Mouse (Mus musculus): ENCODE results near the gene Rbms2. TPM values are rescaled to one million over a fixed set of nuclear protein-coding genes. Genes with fewer than 3 reads are reported as not detected.
"Not testable (repeated sequence)": the region's sequence is repeated elsewhere in the genome, so short reads cannot be mapped to it uniquely, and the experiment has no call there.

Gene Rbms2
- total RNA-seq, 2 experiments from 2014 or later, result 79.3 to 82.2 TPM

DNA sequence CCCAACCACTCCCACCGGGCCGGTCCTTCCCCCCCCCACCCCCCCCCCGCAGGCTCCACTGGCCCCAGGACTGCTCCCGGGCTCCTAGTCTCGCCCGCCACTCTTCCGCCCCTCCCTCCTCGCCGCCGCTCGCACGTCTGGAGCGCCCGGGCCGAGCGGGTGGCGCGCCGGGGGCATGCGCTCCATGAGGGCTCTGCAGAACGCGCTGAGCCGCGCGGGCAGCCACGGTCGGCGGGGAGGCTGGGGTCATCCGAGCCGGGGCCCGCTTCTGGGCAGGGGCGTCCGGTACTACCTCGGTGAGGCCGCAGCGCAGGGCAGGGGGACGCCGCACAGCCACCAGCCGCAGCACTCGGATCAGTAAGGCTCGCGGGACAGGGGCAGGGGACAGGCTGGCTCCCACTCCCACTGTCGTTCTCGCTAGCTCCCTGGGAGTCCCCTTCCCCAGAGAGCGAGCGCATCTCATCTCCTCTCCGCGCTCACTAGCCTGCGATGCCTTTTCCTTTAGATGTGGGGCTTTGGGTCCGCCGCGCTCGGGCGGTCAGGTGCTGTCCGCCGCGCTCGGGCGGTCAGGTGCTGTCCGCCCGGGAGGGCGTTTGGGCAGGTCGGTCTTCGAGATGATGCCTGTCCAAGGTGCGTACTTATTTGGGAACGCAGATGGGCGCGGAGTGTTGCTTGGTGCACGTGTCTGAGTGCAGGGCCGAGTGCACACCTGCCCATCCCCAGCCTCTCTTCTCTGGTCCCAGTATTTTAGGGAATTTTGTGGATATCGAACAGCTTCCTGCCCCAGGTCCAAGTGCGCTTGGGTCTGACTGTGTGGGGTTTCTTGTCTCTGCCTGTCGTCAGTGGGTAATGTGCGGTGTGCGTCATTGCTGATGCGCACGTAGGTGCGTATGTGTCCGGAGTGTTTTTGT lies 14.7 kb upstream of the Rbms2 start:
- peak in 1 of 2 experiments; percentile 74 for DNase-seq
- intact Hi-C loops (cut with DNase I), result no loop called here

DNA sequence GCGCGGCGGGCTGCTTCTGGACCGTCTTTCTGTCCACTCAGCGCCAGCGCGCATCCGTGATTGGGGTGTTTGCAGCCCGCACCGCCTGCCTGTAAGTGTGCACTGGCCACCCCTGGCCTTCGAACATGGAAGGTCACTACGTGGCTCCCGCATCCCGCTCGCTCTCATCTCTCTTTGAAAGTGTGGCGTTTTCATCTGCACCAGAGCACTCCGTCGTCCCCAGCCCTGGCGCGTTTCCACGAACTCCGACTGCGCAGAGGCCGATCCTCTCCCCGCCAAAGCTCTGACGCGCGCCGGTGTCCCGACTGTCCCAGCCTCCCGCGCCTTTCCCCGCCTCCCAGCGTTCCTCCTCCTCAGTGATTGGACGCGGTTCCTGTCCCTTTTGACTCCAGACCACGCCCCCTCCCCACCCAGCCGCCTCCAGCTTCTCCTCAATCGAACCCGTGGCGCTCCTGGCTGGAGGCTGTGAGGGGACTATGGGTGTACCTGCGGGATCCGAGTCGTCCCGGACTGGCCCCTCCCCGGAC lies 14.0 kb upstream of the Rbms2 start, which contains the start of gene Gls2:
Gene Gls2, plus strand, starts transcription at position 434 of the 527 bp plus-strand sequence.
- DNase-seq, result peak; percentile 97 to 98
- intact Hi-C loops (cut with DNase I), result no loop called here

DNA sequence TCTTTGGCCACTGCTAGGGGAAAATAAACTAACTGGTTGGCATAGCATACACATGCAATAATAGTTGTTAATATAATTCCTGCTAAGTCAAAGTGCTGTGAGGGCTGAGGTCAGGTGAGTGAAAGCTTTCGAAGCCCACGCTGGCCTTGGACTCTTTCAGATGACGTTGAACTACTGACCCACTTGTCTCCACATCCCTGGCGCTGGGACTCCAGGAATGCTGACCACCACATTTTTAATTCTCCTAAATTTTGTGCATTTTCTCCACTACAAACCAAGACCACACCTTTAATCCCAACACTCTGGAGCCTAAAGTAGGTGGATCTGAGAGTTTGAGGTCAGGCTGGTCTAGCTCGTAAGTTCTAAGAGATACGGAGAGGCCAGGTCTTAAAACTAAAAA lies 13.0 kb upstream of the Rbms2 start:
- no peak for DNase-seq
- intact Hi-C loops (cut with DNase I), result no loop called here

DNA sequence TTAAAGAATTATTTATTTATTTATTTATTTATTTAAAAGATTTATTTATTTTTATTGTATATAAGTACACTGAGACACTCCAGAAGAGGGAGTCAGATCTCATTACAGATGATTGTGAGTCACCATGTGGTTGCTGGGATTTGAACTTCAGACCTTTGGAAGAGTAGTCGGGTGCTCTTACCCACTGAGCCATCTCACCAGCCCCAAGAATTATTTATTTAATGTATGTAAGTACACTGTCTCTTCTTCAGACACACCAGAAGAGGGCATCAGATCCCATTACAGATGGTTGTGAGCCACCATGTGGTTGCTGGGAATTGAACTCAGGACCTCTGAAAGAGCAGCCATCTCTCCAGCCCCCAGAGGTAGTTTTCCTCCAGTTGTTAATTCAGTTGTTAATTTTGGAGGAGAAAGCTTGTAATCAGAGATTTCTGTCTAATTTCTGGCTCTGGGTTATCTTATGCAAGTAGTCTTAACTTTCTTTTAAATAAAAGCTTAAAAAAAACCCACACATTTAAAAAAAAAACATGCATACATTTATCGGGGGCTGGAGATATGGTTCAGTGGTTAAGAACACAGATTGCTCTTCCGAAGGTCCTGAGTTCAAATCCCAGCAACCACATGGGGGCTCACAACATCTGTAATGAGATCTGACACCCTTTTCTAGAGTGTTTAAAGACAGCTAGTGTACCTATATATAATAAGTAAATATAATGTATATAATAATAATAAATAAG lies 12.1 kb upstream of the Rbms2 start:
- DNase-seq; intact Hi-C loops (cut with DNase I): not testable (repeated sequence)

DNA sequence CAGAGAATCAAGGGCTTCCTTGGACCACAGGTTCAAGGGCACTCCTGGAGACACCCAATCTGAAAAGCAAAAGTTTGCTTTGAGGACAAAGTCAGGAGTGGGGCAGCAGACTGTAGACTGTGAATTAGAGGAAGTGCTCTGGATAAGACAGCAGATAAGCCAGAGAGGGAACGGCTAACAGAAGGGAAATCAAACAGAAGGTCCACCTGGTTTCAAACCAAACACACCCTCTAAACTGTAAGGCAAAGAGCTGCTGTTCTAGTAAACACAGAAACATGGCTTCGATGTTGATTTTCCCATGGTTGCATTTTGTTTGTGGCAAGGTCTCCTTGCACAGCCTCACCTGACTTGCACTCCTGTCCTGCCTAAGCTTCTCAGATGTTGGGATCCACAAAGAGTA lies 11.4 kb upstream of the Rbms2 start:
- intact Hi-C loops (cut with DNase I), result no loop called here
- no peak for DNase-seq

DNA sequence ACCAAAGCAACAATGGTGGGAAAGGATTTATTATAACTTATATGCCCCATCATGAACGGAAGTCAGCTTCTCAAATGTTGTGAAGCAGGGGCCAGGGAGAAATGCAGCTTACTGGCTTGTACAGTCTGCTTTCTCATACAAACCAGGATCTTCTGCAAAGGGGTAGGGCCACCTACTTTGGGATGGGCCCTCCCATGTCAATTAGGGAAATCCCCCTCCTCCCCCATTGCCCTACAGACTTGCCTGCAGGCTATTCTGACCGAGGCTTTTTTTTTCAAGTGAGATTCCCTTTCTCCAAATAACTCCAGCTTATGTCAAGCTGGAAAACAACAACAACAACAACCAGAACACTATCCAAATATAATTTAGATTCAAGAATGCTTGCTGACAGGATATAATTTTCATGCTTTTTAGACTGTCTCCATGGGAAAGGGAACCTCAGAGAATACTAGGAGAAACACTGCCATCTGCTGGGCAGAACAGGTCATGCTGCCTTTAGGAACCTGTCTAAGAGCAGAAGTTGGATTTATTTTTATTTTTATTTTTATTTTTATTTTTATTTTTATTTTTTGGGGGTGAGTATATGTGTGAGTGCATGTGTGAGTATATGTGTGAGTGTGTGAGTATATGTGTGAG lies 8.3 kb upstream of the Rbms2 start:
- DNase-seq, result peak; percentile 76 to 86
- intact Hi-C loops (cut with DNase I), result loop anchor here (5.0 kb wide), 2 partner anchors 151 to 231 kb away; partner anchors contain the start of gene Naca

DNA sequence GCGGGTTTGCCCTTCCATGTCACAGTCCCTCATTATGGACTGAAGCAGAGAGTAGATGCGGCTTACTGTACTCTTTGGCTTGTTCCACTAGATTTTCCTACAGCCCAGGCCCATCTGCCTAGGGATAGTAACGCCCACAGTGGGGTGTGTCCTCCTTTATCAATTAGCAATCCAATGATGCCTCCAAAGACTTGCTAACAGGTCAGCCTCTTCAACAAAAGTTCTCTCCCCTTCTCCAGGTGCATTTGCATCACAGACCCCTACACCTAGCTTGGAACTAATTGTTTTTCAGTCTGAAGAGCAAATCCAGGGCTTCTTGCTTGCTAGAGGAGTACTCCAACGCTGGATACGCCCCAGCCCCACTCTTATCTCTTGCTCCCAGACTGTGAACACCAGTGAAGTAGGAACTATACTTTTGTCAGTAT lies 7.1 kb upstream of the Rbms2 start:
- DNase-seq, result no peak
- intact Hi-C loops (cut with DNase I), result loop anchor here (2.0 to 5.0 kb wide), 3 partner anchors 96 to 230 kb away; partner anchors contain the start of genes Baz2a and Naca

DNA sequence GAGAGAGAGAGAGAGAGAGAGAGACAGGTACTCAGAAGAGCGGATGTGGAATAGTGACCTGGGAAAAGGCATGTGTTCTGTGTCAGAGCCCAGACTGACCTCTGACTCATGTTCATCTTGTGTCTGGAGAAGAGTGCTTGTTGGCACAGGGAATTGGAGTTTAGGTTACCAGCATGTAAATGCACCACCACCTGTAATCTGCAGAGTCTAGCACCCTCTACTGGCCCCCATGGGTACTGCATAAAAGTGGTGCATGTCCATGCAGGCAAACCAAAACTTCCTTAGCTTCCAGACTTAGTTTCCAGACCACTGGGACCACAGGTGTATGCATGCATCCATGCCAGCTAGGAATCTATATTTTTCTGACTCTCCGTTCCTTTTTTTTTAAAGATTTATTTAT lies 5.9 kb upstream of the Rbms2 start:
- peak; percentile 78 to 87 for DNase-seq
- intact Hi-C loops (cut with DNase I), result loop anchor here (1.0 to 5.0 kb wide), 4 partner anchors 46 to 229 kb away; partner anchors contain the start of genes Baz2a and Naca

DNA sequence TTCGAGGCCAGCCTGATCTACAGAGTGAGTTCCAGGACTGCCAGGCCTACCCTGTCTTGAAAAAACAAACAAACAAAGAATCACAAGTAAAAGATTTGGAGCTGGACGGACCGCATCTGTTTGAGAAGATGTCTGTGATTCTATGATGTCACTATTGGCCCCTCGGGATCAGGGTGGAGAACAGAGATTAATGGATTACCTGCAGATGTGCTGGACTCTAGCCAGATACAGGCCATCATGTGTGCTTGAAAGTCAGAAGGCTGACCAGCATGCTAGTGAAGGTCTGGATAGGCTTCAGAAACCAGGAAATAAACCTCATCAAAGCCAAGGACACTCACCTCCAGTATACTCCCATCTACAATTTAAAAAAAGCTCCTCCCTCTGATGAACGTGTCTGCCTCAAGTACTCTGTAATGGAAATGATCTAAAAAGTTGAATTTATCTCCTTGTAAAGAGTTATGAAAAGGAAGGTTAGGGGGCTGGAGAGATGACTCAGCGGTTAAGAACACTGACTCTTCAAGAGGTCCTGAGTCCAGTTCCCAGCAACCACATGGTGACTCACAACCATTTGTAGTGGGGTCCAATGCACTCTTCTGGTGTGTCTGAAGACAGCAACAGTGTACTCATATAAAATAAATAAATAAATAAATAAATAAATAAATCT lies 5.3 kb upstream of the Rbms2 start:
- intact Hi-C loops (cut with DNase I), result loop anchor here (5.0 kb wide), 2 partner anchors 148 to 228 kb away; partner anchors contain the start of gene Naca
- no peak for DNase-seq

DNA sequence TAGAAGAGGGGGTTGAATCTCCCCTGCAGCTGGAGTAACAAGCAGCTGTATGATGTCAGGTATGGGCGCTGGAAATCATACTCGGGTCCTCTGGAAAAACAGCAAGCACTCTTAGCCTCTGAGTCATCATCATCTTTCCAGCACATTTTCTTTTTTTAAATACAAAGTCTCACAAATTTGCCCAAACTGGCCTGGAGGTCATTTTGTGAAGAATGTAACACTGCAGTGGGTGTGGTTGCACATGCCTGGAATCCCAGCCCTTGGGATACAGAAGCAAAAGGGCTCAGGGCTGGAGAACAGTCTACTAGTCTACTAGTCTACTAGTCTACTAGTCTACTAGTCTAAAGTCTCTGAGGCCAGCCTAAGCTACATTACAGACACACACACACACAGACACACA lies 4.2 kb upstream of the Rbms2 start:
- intact Hi-C loops (cut with DNase I), result no loop called here
- no peak for DNase-seq

DNA sequence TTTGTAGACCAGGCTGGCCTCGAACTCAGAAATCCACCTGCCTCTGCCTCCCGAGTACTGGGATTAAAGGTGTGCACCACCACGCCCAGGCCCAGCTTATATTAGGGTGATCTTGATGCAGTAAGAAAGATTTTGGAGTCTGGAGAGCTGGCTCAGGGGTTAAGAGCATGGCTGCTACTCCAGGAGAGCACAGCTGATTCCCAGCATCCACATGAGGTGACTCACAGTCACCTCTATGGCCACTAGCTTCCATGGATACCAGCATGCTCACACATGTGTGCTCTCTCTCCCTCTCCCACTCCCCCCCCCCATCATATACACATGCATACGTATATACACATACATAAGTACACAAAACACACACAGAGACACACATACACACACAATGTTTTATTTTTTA lies 2.8 kb downstream of the Rbms2 start:
- DNase-seq, result no peak
- intact Hi-C loops (cut with DNase I), result no loop called here

DNA sequence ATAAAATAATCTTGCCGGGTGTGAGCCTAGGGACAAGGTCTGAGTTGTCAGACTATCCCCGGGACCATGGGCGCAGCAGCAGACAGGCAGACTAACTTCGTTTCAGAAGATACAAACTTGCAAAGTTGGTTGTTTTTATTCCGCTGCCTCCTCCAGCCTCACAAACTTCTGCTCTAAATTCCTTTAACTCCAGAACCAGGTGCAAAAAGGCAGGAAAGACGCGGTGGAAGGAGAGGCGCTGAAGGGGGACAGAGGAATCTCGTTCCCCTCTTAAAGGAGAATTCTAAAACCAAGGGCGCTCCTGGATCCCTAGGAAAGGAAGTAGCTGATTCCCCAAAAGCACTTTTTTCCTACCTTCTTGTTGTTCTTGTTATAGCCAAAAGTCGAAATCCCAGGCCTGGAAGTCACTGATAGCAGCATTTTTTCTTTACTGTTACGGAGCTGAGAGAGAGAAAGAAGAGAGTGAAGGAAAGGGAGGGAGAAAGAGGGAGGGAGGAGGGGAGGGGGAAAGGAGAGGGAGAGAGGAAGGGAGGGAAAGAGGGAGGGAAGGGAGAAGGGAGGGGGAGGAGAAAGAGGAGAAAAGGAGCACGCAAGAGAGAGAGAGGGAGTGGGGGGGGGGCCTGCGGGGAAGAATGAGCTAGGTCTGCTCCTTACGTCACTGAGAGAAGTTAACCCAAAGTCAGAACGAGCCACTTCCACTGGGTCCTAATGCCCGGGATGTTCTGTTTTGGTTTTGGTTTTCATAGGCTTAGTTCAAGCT lies 3.9 kb downstream of the Rbms2 start:
- intact Hi-C loops (cut with DNase I), result loop anchor here (2.0 kb wide), 1 partner anchor 23 kb away; no protein-coding TSS in a partner anchor

DNA sequence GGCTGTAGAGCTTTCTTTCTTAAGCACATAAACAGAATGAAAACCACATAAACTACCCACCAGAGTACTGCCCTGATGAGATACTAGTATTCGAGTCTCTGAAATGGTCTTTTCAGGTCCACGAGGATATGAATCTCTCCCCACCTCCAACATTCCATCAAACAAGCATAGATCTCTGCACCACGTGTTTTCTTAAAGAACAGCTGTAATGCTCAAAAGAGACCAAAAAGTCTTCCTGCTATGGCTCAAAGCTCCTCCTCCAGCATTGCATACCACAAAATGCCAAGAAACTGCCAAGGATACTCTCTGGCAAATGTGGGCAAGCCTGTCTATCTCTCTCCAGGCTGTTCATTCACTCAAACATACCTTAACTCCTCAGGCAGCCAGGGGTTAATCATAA lies 4.8 kb downstream of the Rbms2 start:
- no peak for DNase-seq
- intact Hi-C loops (cut with DNase I), result loop anchor here (2.0 kb wide), 1 partner anchor 23 kb away; no protein-coding TSS in a partner anchor

More for the DNA sequence above, 3.9 kb downstream of the Rbms2 start:
- peak; percentile 56 to 63 for DNase-seq

DNA sequence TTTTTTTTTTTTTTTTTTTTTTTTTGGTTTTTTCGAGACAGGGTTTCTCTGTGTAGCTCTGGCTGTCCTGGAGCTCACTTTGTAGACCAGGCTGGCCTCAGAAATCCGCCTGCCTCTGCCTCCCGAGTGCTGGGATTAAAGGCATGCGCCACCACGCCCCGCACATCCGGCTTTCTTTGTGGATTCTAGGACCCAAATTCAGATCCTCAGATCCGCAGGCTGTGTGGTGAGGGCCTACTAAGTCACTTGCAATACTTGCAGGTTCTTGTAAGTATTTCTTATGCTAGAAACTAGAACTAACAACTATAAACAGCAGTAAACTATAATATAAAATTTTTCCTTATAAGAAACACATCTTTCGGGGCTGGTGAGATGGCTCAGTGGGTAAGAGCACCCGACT lies 8.7 kb downstream of the Rbms2 start:
- DNase-seq; intact Hi-C loops (cut with DNase I): not testable (repeated sequence)

- intact Hi-C loops (cut with DNase I), result no loop called here
- DNase-seq, result no peak
These were observed 13.0 kb downstream of the Rbms2 start for GRCm38 (mm10) chr10:128167091-128167490.

DNA sequence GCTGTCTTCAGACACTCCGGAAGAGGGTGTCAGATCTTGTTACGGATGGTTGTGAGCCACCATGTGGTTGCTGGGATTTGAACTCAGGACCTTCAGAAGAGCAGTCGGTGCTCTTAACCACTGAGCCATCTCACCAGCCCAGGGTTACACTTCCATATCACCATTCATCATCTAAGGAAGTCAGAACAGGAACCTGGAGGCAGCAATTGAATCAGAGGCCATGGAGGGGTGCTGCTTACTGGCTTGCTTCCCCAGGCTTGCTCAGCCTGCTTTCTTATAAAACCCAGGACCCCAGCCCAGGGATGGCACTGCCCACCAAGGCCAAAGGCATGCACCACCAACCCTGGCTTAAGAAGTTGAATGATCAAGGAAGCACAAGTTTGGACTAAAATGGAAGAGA lies 14.4 kb downstream of the Rbms2 start:
- intact Hi-C loops (cut with DNase I), result not testable (repeated sequence)

DNA sequence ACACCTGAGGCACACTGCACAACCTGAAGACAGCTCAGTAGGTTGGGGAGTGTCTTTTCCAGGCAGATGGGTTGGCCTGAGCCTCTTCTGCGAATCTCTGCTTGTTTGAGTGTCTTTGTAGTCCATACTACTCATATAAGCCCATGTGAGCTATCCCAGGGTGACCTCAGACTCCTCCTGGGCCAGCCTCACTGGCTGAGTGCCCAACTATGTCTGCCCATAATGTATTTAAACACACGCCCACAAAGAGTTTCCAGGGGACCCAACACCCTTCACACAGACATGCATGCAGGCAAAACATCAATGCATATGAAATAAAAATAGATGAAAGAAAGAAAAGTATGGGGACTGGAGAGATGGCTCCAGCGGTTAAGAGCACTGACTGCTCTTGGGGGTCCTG lies 26.1 kb downstream of the Rbms2 start:
- intact Hi-C loops (cut with DNase I), result loop anchor here (2.0 kb wide), 1 partner anchor 21 kb away; no protein-coding TSS in a partner anchor
- DNase-seq, result no peak

More for the DNA sequence above, 14.4 kb downstream of the Rbms2 start:
- DNase-seq, result not testable (repeated sequence)

- intact Hi-C loops (cut with DNase I), result no loop called here
- peak; percentile 73 to 81 for DNase-seq
These were observed 29.2 kb downstream of the Rbms2 start for GRCm38 (mm10) chr10:128150941-128151340.

DNA sequence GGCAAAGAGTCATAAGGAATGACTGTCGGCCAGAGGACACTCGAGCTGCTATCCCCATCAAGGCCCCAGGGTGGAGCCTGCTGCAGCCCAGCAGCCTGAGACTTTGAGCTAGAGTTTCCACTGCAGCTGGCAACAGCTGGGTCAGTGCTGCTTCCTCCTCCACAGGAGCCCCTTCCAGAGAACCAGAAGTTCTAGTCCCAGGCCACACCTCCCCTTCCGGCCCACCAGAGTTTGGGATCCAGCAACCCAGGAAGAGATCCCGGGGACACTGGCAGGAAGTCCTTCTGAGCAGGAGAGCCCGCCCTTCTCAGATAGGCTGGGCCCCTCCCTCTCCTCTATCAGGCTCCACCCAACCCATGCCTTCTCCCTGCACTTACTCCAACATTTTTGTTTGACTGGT lies 30.5 kb downstream of the Rbms2 start:
- intact Hi-C loops (cut with DNase I), result no loop called here
- peak; percentile 86 for DNase-seq

Data from heart, postnatal 14 days (tissue).